Mouse (Mus musculus) embryo, embryonic 9.5 days (tissue): ENCODE measurements at regions not wholly inside any gene's neighbourhood (a gene's known extent, or its start where the extent isn't known, plus 50 kb on each side); places are given as distances from the start of the nearest gene placed in this dataset.

ENCODE experiments used
- DNase-seq: peaks from one replicate; pipeline ENCODE4 v3.0.0-alpha.2; 2017; ENCODE audit errors: extremely low spot score

GRCm38 (mm10) chr3:144255596-144256550 is 50.9 kb upstream of the Lmo4 start:
- DNase-seq, result no peak
